Mouse (Mus musculus): ENCODE measurements at regions not wholly inside any gene's neighbourhood (a gene's known extent, or its start where the extent isn't known, plus 50 kb on each side); places are given as distances from the start of the nearest gene placed in this dataset.

- intact Hi-C loops (cut with DNase I; ENCODE audit: low total_unique reads), result loop anchor here (5.0 kb wide), 1 partner anchor 250 kb away; no protein-coding TSS in a partner anchor
- DNase-seq, result no peak
These were observed 51.0 kb upstream of the Tmem252 start for GRCm38 (mm10) chr19:24622776-24623175.

DNA sequence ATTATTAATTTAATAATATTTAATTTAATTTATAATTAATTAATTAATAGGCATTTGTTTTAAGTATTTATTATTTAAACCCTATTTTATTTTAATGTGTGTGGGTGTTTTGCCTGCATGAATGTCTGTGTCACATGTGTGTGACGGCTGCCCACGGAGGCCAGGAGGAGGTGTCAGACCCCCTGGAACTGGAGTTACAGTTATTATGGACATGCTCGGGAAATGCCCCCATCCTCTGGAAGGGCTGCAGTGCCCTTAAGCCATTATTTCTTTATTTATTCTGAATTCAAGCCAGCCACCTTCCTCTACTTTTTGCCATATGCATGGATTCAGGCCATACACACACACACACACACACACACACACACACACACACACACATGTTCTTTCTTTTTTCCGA, 51.5 kb upstream of the Tmem252 start:
- intact Hi-C loops (cut with DNase I; ENCODE audit: low total_unique reads), result loop anchor here (5.0 kb wide), 1 partner anchor 250 kb away; no protein-coding TSS in a partner anchor
- no peak for DNase-seq

DNA sequence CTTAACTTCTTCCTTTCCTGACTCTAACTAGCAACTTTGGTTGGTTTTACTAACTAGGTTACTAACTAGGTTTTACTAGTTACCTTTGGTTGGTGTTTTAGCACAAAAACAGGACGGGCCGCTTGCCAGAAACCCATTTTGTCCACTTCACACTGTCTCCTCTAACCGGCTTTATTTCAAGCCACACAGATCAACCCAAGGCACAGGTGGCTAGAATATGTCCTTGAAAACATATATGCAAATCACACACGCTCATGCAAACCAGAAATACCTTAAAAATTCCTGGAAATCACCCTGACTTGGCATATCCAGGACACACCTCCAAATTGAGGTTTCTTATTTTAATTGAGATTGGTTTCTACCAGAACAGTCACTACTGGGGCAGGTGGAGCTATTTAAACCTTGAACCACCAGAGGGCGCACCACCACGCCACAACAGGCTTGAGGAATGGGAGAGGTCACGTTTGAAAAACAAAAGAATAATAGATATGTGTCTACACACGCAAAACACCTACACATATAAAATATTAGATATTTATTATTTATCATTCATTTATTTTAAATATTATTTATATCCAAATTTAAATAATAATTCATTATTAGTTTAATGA, 52.1 kb upstream of the Tmem252 start:
- DNase-seq, result peak; percentile 65
- intact Hi-C loops (cut with DNase I; ENCODE audit: low total_unique reads), result loop anchor here (5.0 kb wide), 1 partner anchor 251 kb away; no protein-coding TSS in a partner anchor

DNA sequence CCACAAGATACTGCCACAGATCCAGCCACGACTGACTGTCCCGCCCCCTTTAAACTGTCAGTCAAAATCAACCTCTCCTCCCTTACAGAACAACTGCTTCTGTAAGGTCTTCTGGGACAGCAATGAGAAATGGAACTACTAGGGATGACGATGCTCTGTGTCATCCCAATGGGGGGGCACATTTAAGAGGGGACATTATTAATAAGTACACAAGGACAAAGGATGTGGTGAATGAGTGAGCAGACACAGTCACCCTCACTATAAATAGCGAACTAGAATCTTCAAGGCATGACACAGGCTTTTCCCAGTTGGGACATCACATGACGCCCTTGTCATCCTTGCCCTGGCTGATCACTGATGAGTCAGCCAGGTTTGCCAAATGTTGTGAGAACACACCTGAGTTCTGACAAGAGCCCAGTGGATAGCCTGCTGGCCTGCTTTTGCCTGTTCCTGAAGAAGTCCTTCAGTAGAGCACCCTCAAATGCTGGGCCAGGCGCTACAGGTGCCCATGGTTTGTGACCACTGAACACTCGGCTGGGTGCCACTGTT, 58.0 kb upstream of the Tmem252 start:
- no peak for DNase-seq
- intact Hi-C loops (cut with DNase I; ENCODE audit: low total_unique reads), result no loop called here

DNA sequence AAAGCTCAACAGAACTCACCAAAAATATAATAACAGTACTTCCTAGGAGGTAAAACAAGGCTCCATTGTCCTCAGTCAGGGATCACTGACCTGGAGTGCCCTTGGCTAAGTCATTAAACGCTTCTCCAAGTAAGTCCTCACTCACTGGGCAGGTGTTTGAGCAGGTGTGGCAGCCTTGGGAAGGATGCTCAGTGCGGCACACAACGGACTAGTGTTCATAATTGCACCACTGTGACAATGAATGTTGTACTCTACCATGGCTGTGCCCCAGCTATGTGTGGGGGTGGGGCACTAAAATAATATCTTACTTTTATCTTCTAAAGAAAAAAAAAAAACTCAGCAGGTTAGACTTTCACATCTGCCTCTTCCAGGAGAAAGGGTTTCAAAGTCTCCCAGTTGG, 52.2 kb upstream of the Pip5k1b start:
- intact Hi-C loops (cut with DNase I; ENCODE audit: low total_unique reads), result no loop called here
- no peak for DNase-seq

GRCm38 (mm10) chr19:24606390-24606976, 50.8 kb upstream of the Pip5k1b start:
- DNase-seq, result no peak
- intact Hi-C loops (cut with DNase I; ENCODE audit: low total_unique reads), result no loop called here

Data from gastrocnemius, postnatal 14 days (tissue).